Mouse (Mus musculus) macrophage (primary cell): ENCODE results near the gene Nlgn1. TPM values are rescaled to one million over a fixed set of nuclear protein-coding genes. Genes with fewer than 3 reads are reported as not detected.

Experiments
- H3K27ac ChIP-seq: fragments of 350-480 bp; formaldehyde crosslinking; 2 replicates; pipeline ENCODE4 v1.9.0; 2021
- H3K36me3 ChIP-seq: fragments of 350-480 bp; formaldehyde crosslinking; 2 replicates; pipeline ENCODE4 v1.9.0; 2021; ENCODE audit errors: inconsistent target
- H3K4me3 ChIP-seq: fragments of 350-480 bp; formaldehyde crosslinking; 2 replicates; pipeline ENCODE4 v1.9.0; 2021; ENCODE audit errors: inconsistent target
- H3K79me2 ChIP-seq: fragments of 350-480 bp; formaldehyde crosslinking; 2 replicates; pipeline ENCODE4 v1.9.0; 2021; ENCODE audit errors: inconsistent target
- WGBS: methylation state at CpG from one replicate; pipeline ENCODE4 v1.1.7; 2026; ENCODE audit warnings: inconsistent platforms; ENCODE audit not compliant: missing documents; 5-methylcytosine and 5-hydroxymethylcytosine counted together
- polyA plus RNA-seq: library from polyadenylated mRNA; stranded (reverse); fragments of 250-400 nt; gene quantifications from 3 replicates; pipeline ENCODE4 v1.2.4, GENCODE M21; 2018; ENCODE audit warnings: inconsistent platforms

Gene Nlgn1
- polyA plus RNA-seq, 1 experiment from 2014 or later: not detected

- H3K27ac ChIP-seq: no peak overlapping the region
- H3K36me3 ChIP-seq: no peaks in the 10 kb centered on the region
- H3K4me3 ChIP-seq: no peak overlapping the region
- WGBS: 81% methylated on average over 11 of the region's 11 CpGs
- no peaks in the 10 kb centered on the region for H3K79me2 ChIP-seq
These were observed 429.0 kb downstream of the Nlgn1 start for GRCm38 (mm10) chr3:25903140-25903809.

GRCm38 (mm10) chr3:25897456-25897855, 434.8 kb downstream of the Nlgn1 start:
- no peak overlapping the region for H3K27ac ChIP-seq
- H3K79me2 ChIP-seq: no peaks in the 10 kb centered on the region
- H3K36me3 ChIP-seq: no peaks in the 10 kb centered on the region
- no peak overlapping the region for H3K4me3 ChIP-seq

- no peaks in the 10 kb centered on the region for H3K36me3 ChIP-seq
These were observed 447.5 kb downstream of the Nlgn1 start for GRCm38 (mm10) chr3:25884797-25885196.

GRCm38 (mm10) chr3:25869161-25869560, 463.1 kb downstream of the Nlgn1 start:
- Histone ChIP-seq H3K4me3 (no peak overlapping the region), H3K36me3 (no peaks in the 10 kb centered on the region), H3K79me2 (no peaks in the 10 kb centered on the region), H3K27ac (no peak overlapping the region)

More at GRCm38 (mm10) chr3:25884797-25885196, 447.5 kb downstream of the Nlgn1 start:
- H3K79me2 ChIP-seq: no peaks in the 10 kb centered on the region
- H3K4me3 ChIP-seq: no peak overlapping the region
- WGBS: 60% methylated on average over 2 of the region's 2 CpGs
- no peak overlapping the region for H3K27ac ChIP-seq

DNA sequence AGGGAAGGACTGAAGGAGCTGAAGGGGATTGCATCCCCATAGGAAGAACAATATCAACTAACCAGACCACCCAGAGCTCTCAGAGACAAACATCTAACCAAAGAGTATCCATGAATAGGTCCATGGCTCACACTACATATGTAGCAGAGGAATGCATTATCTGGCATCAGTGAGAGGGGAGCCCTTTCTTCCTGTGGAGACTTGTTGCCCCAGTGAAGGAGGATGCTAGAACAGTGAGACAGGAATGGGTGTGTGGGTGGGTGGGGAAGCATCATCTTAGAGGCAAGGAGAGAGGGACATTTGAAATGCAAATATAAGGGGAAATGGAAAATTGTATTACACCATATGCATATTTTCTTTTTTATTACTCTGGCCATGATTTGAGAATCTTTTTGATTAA, 473.9 kb downstream of the Nlgn1 start:
- Histone ChIP-seq H3K79me2 (no peaks in the 10 kb centered on the region), H3K4me3 (no peak overlapping the region), H3K27ac (no peak overlapping the region), H3K36me3 (no peaks in the 10 kb centered on the region)

DNA sequence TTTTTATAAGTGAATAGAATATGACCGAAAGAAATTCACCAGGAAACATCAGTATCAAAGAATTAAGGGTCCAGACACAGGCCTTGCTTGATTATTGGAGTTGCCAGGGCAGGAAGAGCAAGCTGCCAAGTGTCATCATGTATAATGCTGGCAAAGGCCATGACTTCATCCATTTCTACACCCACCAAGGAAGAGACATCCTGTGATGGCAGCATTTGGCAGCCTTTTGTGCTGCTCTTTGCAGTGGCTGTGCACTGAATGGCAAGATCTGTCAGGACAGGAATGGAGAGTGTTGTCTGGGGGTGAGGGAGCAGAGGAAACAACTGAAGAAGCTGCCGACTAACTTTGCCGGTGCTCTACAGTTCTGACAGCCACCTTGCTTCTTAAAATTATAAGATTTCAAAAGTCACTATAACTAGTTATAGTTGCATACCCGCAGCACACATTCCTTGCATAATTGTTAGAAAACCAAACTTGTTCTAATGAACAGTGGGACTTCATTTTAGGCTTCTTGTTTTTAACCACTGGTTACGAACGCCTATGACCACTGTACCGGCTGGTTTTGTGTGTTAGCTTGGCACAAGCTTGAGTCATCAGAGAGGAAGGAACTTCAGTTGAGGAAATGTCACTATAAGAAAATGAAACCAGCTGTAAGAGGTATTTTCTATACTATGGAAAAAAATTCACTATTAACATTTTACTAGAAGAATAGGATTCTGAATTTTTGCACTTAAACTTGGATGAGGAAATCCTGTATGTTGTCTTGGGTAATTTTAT, 487.4 kb downstream of the Nlgn1 start:
- Histone ChIP-seq H3K4me3 (no peak overlapping the region), H3K79me2 (no peaks in the 10 kb centered on the region)
- 32% methylated on average over 7 of the region's 7 CpGs for WGBS

GRCm38 (mm10) chr3:25830237-25830636, 502.0 kb downstream of the Nlgn1 start:
- no peaks in the 10 kb centered on the region for H3K36me3 ChIP-seq
- no peak overlapping the region for H3K27ac ChIP-seq
- H3K4me3 ChIP-seq: no peak overlapping the region
- no peaks in the 10 kb centered on the region for H3K79me2 ChIP-seq
- WGBS: 84% methylated on average over 2 of the region's 2 CpGs

More for the DNA sequence above, 487.4 kb downstream of the Nlgn1 start:
- H3K36me3 ChIP-seq: no peaks in the 10 kb centered on the region
- no peak overlapping the region for H3K27ac ChIP-seq

GRCm38 (mm10) chr3:25813368-25813767, 518.9 kb downstream of the Nlgn1 start:
- Histone ChIP-seq H3K36me3 (no peaks in the 10 kb centered on the region), H3K27ac (no peak overlapping the region), H3K79me2 (no peaks in the 10 kb centered on the region), H3K4me3 (no peak overlapping the region)
- 97% methylated on average over 3 of the region's 3 CpGs for WGBS

- no peaks in the 10 kb centered on the region for H3K36me3 ChIP-seq
- no peaks in the 10 kb centered on the region for H3K79me2 ChIP-seq
- WGBS: 64% methylated on average over 3 of the region's 3 CpGs
- no peak overlapping the region for H3K4me3 ChIP-seq
- no peak overlapping the region for H3K27ac ChIP-seq
These were observed 524.7 kb downstream of the Nlgn1 start for GRCm38 (mm10) chr3:25807559-25807958.

GRCm38 (mm10) chr3:25781651-25782050, 550.6 kb downstream of the Nlgn1 start:
- Histone ChIP-seq H3K27ac (no peak overlapping the region), H3K79me2 (no peaks in the 10 kb centered on the region), H3K4me3 (no peak overlapping the region), H3K36me3 (no peaks in the 10 kb centered on the region)
- 72% methylated on average over 2 of the region's 2 CpGs for WGBS

DNA sequence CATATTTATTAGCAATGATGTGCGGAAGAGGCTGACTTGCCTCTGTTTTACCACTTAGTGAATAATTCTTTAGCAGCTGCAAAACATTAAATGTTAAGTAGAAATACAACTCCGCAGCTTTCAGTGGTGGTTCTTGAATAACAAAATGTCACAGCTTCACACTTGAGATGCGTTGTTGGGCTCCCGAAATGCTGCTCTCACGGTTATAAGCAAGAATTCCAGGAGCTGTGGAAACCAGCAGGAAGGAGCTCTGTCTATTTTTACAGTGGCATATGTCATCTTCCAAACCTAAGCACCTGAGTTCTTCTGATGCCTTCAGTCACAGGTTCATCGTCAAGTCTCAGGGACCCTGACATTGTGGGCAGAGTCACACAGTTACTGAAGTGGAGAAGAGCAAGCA, 556.8 kb downstream of the Nlgn1 start:
- Histone ChIP-seq H3K27ac (no peak overlapping the region), H3K36me3 (no peaks in the 10 kb centered on the region), H3K79me2 (no peaks in the 10 kb centered on the region), H3K4me3 (no peak overlapping the region)
- 93% methylated on average over 5 of the region's 6 CpGs for WGBS

DNA sequence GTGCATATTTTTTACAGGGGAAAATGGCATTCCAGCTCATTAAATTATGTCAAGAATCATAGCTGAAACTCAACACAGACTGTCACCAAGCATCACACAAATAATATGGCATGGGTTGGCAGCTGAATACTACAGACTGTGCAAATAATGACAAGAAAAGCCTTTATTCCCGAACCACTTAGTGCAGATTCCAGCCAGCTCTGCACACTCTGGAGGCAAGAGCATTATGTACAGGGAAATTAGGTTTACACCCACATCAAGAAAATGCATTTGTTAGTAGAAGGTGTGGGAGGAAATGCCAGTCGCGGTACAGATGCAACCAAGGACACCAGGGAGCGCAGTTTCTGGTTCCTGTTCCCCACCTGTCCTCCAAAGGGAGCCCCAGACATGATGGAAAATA, 558.4 kb downstream of the Nlgn1 start:
- H3K4me3 ChIP-seq: no peak overlapping the region
- no peaks in the 10 kb centered on the region for H3K36me3 ChIP-seq
- no peaks in the 10 kb centered on the region for H3K79me2 ChIP-seq
- WGBS: 84% methylated on average over 4 of the region's 4 CpGs
- no peak overlapping the region for H3K27ac ChIP-seq

DNA sequence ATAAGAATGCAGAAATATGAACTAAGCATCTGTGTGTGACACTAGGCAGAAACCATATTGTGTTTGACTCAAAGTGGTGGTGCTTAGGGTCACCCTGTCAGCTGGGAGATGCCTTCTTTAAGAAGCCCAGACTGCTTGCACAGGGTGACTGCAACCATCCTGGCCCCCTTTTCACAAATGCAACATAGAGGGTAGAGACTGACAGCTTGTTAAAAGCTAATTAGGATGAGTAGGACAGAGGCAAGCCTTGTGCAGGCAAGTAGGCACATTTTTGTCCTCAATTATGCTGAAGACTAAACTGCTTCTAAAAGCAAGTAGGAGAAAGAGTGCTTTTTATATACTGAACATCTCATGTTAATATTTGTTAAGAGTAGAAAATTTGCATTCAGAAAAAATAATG, 558.8 kb downstream of the Nlgn1 start:
- no peak overlapping the region for H3K27ac ChIP-seq
- H3K79me2 ChIP-seq: no peaks in the 10 kb centered on the region
- H3K36me3 ChIP-seq: no peaks in the 10 kb centered on the region
- H3K4me3 ChIP-seq: no peak overlapping the region

DNA sequence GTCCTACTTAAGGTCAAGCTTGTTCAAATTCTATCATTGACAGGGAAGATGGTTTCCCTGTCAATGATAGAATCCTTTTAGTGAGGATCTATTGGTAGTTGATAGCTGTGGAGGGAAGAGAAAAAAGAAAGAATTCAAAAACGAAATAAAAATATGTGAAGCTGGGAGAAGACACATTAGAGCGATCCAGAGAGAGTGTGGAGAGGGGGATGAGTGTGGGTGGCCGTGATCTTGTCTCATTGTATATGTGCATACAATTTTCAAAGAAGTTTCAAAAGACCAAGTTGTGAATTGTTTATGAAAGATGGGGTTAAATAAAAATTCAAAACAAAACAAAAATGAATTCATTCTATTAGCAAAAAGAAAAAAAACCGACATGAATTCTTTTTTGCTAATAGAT, 568.6 kb downstream of the Nlgn1 start:
- H3K79me2 ChIP-seq: no peaks in the 10 kb centered on the region
- no peaks in the 10 kb centered on the region for H3K36me3 ChIP-seq
- 92% methylated on average over 4 of the region's 4 CpGs for WGBS
- no peak overlapping the region for H3K4me3 ChIP-seq
- H3K27ac ChIP-seq: no peak overlapping the region

DNA sequence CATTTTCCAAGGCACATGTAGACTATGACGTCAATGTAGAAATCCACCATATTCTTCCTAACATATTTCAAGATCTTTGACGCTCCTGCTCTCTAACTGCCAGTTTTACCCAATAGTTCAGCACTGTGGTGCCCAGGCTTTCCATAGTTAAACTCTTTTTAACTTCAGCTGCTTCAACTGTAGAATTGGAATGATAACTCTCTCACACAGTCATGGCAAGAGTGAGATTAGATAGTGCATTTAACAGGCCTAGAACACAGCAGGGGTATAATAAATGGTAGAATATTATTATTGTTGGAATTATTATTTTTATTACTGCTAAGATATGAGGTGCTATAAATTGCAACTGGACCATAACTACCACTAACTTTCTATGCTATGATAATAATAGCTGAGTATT, 574.4 kb downstream of the Nlgn1 start:
- Histone ChIP-seq H3K36me3 (no peaks in the 10 kb centered on the region), H3K79me2 (no peaks in the 10 kb centered on the region), H3K4me3 (no peak overlapping the region), H3K27ac (no peak overlapping the region)
- 89% methylated on average over 2 of the region's 2 CpGs for WGBS

DNA sequence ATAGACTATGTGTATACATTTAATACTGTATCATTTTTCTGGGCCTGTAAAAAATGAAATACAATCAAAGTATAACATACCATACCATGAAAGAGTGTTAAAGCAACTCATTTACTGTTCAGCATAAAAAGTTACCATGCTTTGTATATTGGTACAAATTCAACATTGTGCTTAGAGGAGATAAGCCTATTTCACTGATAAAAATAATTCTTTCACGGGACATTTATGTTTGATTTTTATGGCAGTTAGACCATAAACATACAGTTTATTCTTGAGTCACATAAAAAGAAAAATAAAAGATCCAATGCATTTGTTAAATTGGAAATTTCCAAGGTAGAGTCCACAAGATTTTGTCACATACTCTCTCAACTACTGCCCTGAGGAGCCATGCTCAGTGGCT, 608.1 kb downstream of the Nlgn1 start:
- H3K36me3 ChIP-seq: no peaks in the 10 kb centered on the region
- H3K79me2 ChIP-seq: no peaks in the 10 kb centered on the region
- no peak overlapping the region for H3K27ac ChIP-seq
- no peak overlapping the region for H3K4me3 ChIP-seq
- 100% methylated on average over 1 of the region's 1 CpGs for WGBS
